Mouse (Mus musculus) spleen, adult 2 months (tissue): Measurements from ENCODE around the gene Marf1. TPM values are rescaled to one million over a fixed set of nuclear protein-coding genes. Genes with fewer than 3 reads are reported as not detected.

Experiments
- DNase-seq, 2 experiments: peaks; one replicate each; pipeline versions ENCODE4 v3.0.0 to v3.0.0-alpha.2; 2012 to 2021; ENCODE audit warnings: low spot score in 2 of 2, low read depth in 1 of 2
- H3K27ac ChIP-seq: fragments of 200-500 bp; 2 replicates; pipeline ENCODE4 v1.5.1; 2012; ENCODE audit warnings: low read length, inconsistent platforms; ENCODE audit not compliant: insufficient read depth
- H3K27me3 ChIP-seq: fragments of 200-500 bp; 2 replicates; pipeline ENCODE4 v1.6.1; 2012; ENCODE audit warnings: mild to moderate bottlenecking, moderate library complexity, low read length, inconsistent platforms; ENCODE audit not compliant: control insufficient read depth, insufficient read depth
- H3K36me3 ChIP-seq: fragments of 200-500 bp; 2 replicates; pipeline ENCODE4 v1.6.1; 2012; ENCODE audit warnings: mild to moderate bottlenecking, low read length, inconsistent platforms; ENCODE audit not compliant: control insufficient read depth, insufficient read depth
- H3K4me1 ChIP-seq: fragments of 200-500 bp; 2 replicates; pipeline ENCODE4 v1.6.1; 2011; ENCODE audit warnings: inconsistent platforms; ENCODE audit not compliant: control insufficient read depth, insufficient read depth, insufficient read length
- H3K4me3 ChIP-seq: fragments of 200-500 bp; 2 replicates; pipeline ENCODE4 v1.5.1; 2011; ENCODE audit warnings: mild to moderate bottlenecking, inconsistent platforms; ENCODE audit not compliant: insufficient read depth, insufficient read length; ENCODE audit errors: extremely low read depth
- CTCF ChIP-seq: fragments of 200-500 bp; IDR thresholded peaks from 2 replicates; pipeline ENCODE4 v1.5.1; 2011; ENCODE audit warnings: mild to moderate bottlenecking, inconsistent platforms; ENCODE audit not compliant: insufficient read depth, insufficient read length, insufficient replicate concordance; ENCODE audit errors: extremely low read depth
- POLR2A ChIP-seq: fragments of 200-500 bp; IDR thresholded peaks from 2 replicates; pipeline ENCODE4 v1.6.1; 2011; ENCODE audit warnings: low read depth, low read length, inconsistent platforms
- WGBS: fragments of 180-500 bp; shearing (Covaris S2); methylation state at CpG from one replicate; pipeline ENCODE4 v1.1.7; 2018; 5-methylcytosine and 5-hydroxymethylcytosine counted together
- polyA plus RNA-seq: library from polyadenylated mRNA; depleted of rRNA; stranded (reverse); fragments of >200 nt; gene quantifications from 2 replicates; pipeline ENCODE4 v1.2.3, GENCODE M21; 2012

Marf1 gene
- polyA plus RNA-seq, 1 experiment, result 11.5 TPM

GRCm38 (mm10) chr16:14124709-14125108 is 38.4 kb downstream of the Marf1 start:
- DNase-seq, result no peak
- H3K27ac ChIP-seq, result no peak overlapping the region
- peaks cover 36% of the 10 kb centered on the region for H3K36me3 ChIP-seq
- TF ChIP-seq POLR2A (no peak), CTCF (no peak)
- no peaks in the 10 kb centered on the region for H3K27me3 ChIP-seq
- no peak overlapping the region for H3K4me3 ChIP-seq
- H3K4me1 ChIP-seq, result no peaks in the 10 kb centered on the region
- 92% methylated on average over 7 of the region's 7 CpGs for WGBS

GRCm38 (mm10) chr16:14123901-14124300 is 39.2 kb downstream of the Marf1 start:
- peaks cover 33% of the 10 kb centered on the region for H3K36me3 ChIP-seq
- no peak for TF ChIP-seq CTCF
- no peak for TF ChIP-seq POLR2A

DNA sequence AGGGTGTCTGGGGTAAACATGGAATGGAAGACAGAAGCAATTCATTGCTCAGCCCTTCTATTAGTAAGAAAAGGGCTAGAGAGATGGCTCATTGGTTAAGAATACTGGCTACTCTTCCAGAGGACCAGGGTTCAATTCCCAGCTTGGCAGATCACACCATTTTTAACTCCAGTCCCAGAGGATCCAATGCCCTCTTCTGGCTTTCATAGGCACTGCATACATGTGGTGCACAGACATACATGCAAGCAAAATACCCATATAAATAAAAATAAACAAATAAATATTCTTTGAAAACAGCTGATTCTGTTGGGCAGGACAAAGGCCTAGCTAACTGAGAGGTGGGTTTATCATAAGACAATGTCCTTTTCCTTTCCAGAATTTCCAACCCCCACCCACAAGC is 40.6 kb downstream of the Marf1 start:
- H3K36me3 ChIP-seq, result peaks cover 29% of the 10 kb centered on the region
- TF ChIP-seq POLR2A (no peak), CTCF (no peak)

More at GRCm38 (mm10) chr16:14123901-14124300, 39.2 kb downstream of the Marf1 start:
- DNase-seq, result no peak
- 94% methylated on average over 2 of the region's 2 CpGs for WGBS
- H3K27ac ChIP-seq, result no peak overlapping the region
- no peaks in the 10 kb centered on the region for H3K4me1 ChIP-seq
- H3K27me3 ChIP-seq, result no peaks in the 10 kb centered on the region
- no peak overlapping the region for H3K4me3 ChIP-seq

DNA sequence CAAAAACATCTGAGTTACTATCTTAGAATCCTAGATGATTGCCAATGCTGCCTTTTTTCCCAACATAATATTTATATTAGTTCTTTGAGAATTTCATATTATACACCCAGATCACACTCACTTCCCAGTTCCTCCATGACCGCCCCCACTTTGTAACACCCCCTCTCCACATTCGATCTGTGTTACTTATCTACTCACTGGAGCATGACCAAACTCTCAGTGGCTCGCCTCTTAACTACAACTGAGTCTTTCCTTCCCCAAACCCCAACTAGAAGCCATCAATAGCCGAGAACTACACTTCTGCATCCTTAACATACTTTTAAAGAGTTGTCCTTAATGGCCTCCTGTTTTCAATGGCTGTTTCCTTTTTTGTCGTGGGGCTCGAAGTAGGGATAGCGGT is 41.6 kb downstream of the Marf1 start:
- Histone ChIP-seq H3K27ac (no peak overlapping the region), H3K4me1 (no peaks in the 10 kb centered on the region), H3K27me3 (no peaks in the 10 kb centered on the region), H3K36me3 (peaks cover 29% of the 10 kb centered on the region), H3K4me3 (no peak overlapping the region)
- WGBS, result 95% methylated on average over 7 of the region's 7 CpGs
- no peak for DNase-seq
- TF ChIP-seq CTCF, result no peak
- no peak for TF ChIP-seq POLR2A

More for the DNA sequence above, 40.6 kb downstream of the Marf1 start:
- Histone ChIP-seq H3K27me3 (no peaks in the 10 kb centered on the region), H3K4me1 (no peaks in the 10 kb centered on the region), H3K27ac (no peak overlapping the region), H3K4me3 (no peak overlapping the region)
- no peak for DNase-seq

DNA sequence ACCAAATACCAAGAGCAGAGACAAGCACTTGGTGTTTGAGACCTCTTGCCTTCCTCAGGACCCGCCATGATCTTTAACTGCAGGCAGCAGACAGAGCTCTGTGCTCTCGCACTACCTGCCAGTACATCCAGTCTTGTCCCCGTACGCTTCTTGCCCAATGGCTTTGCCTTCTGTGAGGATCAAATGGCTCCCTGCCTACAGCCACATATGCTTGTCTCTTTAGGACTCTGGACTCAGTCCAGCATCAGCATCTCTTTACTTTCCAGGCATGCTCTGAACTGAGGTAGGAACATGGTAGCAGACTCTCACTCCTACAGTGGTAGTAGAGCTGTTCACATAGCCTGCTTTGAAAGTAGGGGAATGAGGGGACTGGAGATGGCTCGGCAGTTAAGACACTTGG is 42.2 kb downstream of the Marf1 start:
- H3K27me3 ChIP-seq, result no peaks in the 10 kb centered on the region
- WGBS, result 97% methylated on average over 5 of the region's 5 CpGs
- no peak for DNase-seq
- H3K27ac ChIP-seq, result no peak overlapping the region
- H3K4me1 ChIP-seq, result no peaks in the 10 kb centered on the region
- H3K4me3 ChIP-seq, result no peak overlapping the region
- H3K36me3 ChIP-seq, result peaks cover 30% of the 10 kb centered on the region
- TF ChIP-seq POLR2A, result no peak
- no peak for TF ChIP-seq CTCF

GRCm38 (mm10) chr16:14117299-14117698 is 45.9 kb downstream of the Marf1 start:
- Histone ChIP-seq H3K27ac (no peak overlapping the region), H3K27me3 (no peaks in the 10 kb centered on the region), H3K4me1 (no peaks in the 10 kb centered on the region), H3K36me3 (peaks cover 35% of the 10 kb centered on the region), H3K4me3 (no peak overlapping the region)
- no peak for TF ChIP-seq POLR2A
- no peak for TF ChIP-seq CTCF
- 85% methylated on average over 2 of the region's 2 CpGs for WGBS
- DNase-seq, result no peak

GRCm38 (mm10) chr16:14112742-14113141 is 50.4 kb downstream of the Marf1 start:
- Histone ChIP-seq H3K27me3 (no peaks in the 10 kb centered on the region), H3K27ac (no peak overlapping the region), H3K4me3 (no peak overlapping the region), H3K4me1 (no peaks in the 10 kb centered on the region), H3K36me3 (peaks cover 36% of the 10 kb centered on the region)
- TF ChIP-seq CTCF (no peak), POLR2A (no peak)
- DNase-seq, result no peak
- WGBS, result 88% methylated on average over 3 of the region's 3 CpGs

DNA sequence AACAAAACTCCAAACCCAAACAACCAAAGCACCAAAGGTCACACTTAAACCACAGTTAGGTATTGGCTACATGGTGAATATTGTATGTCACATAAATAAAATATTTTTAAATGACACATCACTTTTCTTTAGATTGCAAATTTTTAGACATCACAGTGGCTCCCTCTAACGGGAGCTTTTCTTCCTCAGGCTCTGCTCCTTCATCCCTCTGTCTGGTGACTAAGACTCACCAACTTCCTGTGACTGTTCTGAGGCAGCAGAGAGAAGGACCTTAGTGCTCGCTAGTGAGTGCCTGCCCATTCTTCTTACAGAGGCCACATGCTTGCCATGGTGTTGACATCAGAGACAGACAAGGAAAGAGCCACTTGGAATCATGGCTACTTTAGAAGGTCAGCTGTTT is 51.0 kb downstream of the Marf1 start:
- Histone ChIP-seq H3K4me3 (no peak overlapping the region), H3K27ac (0 out of 2 replicates have a peak overlapping the region, but pooled peaks have one; percentile 13), H3K27me3 (no peaks in the 10 kb centered on the region), H3K4me1 (no peaks in the 10 kb centered on the region), H3K36me3 (peaks cover 32% of the 10 kb centered on the region)
- WGBS, result 56% methylated on average over 2 of the region's 2 CpGs
- DNase-seq, result no peak
- TF ChIP-seq CTCF, result no peak
- TF ChIP-seq POLR2A, result no peak
